Mouse (Mus musculus): ENCODE data around the gene Bin2.
"Not testable (repeated sequence)": the region's sequence is repeated elsewhere in the genome, so short reads cannot be mapped to it uniquely, and the experiment has no call there.

Bin2 gene

DNA sequence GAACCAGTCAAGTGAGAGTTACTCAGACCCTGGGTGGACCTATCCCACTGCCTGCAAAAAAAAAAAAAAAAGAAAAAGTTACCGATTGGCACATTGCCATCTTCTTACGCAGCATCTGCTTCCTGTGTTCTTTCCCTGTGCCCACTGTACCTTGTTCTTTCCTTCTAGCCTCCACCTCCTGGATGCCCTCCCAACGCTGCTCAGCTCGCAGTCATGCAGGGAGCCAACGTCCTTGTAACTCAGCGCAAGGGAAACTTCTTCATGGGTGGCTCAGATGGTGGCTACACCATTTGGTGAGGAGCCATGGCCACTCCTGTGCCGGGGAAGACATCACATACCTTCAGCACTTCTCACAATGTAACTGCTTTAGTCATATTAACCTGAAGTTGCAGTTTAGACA is 50.2 kb downstream of the Bin2 start:
- DNase-seq (ENCODE audit: low read depth, low spot score) = no peak

- no peak for DNase-seq (ENCODE audit: low read depth, low spot score)
These were observed 53.1 kb downstream of the Bin2 start for GRCm38 (mm10) chr15:100616221-100616620.

DNA sequence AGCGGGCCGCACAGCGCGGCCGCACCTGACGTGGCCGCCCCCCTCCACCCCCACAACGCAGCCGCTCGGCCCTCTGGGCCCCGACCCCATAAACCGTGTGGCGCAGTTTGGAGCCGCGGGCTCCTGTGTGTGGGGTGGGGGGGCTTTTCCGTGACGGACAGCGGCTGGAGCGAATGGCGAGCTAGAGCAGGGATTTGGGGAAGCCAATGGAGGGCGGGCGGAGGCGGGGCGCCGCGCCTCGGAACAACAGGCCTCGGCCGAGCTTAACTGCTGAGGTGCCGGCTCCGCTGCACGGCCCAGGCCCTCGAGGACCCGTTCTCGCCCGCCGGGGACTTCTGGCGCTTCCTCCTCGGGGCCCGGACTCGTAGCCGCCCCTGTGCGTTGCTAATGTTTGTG is 53.5 kb downstream of the Bin2 start:
- DNase-seq (ENCODE audit: low read depth, low spot score) = peak; percentile 80

- DNase-seq (ENCODE audit: low read depth, low spot score) = peak; percentile 94
These were observed 54.1 kb downstream of the Bin2 start, which contains the start of gene Dazap2 for GRCm38 (mm10) chr15:100614996-100615824. Gene Dazap2, plus strand, starts transcription at chr15:100615349.

- no peak for DNase-seq (ENCODE audit: low read depth, low spot score)
These were observed 54.9 kb downstream of the Bin2 start for GRCm38 (mm10) chr15:100614218-100614995.

GRCm38 (mm10) chr15:100613584-100613983 is 55.8 kb downstream of the Bin2 start:
- no peak for DNase-seq (ENCODE audit: low read depth, low spot score)

DNA sequence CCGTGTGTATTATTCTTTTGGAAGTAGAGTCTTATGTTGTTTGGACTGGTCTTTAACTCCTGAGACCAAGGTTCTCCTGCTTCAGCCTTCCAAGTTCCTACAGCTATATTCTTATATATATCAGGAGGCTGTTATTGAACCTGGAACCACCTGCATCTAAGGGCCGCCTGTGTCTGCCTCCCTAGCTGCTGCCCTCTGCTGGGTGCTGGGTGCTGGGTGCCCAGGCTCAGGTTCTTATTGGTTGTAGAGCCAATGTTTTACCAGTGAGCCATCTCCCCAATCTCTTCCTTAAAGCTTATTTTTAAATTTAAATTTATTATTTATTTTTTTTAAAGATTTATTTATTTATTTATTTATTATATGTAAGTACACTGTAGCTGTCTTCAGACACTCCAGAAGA is 56.9 kb downstream of the Bin2 start:
- DNase-seq (ENCODE audit: low read depth, low spot score) = no peak

DNA sequence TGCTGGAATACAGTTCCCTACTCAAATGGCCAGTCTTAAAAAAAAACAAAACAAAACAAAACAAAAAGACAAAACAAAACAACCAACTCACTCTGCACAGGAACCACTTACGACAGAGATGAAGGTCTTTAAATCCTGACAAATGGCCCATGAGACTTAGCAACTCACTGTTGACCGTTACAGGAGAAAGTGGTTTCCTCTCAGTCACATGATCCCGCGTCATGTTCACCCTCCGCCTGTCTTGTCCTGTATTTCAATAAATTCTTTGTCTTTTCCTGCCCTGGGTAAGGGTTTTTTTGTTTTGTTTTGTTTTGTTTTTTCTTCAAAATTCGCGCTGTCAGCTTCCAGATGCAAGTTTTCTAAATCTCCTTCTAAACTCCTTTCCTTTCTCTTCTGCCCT is 57.4 kb downstream of the Bin2 start:
- no peak for DNase-seq (ENCODE audit: low read depth, low spot score)

DNA sequence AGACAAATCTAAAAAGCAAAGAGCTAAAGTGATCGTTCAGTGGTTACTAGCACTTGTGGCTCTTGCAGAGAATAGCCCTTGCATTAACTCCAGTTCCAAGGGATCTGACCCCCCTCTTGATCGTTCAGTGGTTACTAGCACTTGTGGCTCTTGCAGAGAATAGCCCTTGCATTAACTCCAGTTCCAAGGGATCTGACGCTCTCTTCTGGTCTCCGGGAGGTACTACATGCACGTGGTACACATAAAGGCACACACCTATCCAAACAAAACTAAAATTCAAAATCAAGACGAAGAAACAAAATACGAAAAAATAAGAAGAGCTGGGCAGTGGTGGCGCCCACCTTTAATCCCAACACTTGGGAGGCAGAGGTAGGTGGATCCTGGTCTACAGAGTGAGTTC is 62.7 kb downstream of the Bin2 start:
- not testable (repeated sequence) for DNase-seq (ENCODE audit: low read depth, low spot score)

GRCm38 (mm10) chr15:100601669-100602068 is 67.7 kb downstream of the Bin2 start:
- DNase-seq (ENCODE audit: low read depth, low spot score) = no peak

GRCm38 (mm10) chr15:100600696-100601272 is 68.6 kb downstream of the Bin2 start:
- DNase-seq (ENCODE audit: low read depth, low spot score) = no peak

DNA sequence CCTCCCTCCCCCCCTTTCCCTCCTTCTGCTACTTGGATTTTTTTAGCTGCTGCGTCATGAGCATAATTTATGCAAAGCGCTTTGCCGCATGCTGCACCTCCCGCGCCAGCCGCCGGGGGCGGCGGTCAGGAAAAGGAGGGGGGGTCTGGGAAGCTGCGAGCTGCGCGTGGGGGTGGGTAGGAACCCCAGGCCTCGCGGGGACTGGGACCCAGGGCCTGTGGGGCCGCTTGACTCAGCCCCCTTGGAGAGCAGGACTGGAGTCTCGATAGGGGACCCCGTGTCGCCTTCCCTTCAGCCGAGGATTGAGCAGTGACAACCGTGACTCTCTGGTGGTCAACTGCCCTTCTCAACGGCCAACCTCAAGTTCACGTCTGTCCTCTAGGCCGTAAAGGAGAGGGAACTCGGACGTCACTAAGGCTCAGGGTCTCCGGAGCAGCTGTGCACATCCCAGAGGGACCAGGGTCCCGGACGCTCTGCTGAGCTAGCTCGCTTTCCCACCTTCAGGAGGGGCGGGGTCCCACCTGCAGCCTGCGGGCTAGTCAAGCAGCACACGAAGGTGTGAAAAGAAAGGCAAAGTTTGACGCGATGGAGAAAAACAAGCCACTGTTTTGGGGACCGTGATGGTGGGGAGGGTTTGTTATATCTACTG is 69.2 kb downstream of the Bin2 start:
- peak; percentile 76 for DNase-seq (ENCODE audit: low read depth, low spot score)

- DNase-seq (ENCODE audit: low read depth, low spot score) = no peak
These were observed 69.9 kb downstream of the Bin2 start, which contains the start of gene Pou6f1 for GRCm38 (mm10) chr15:100599276-100600046. Gene Pou6f1, minus strand, starts transcription at chr15:100599984.

DNA sequence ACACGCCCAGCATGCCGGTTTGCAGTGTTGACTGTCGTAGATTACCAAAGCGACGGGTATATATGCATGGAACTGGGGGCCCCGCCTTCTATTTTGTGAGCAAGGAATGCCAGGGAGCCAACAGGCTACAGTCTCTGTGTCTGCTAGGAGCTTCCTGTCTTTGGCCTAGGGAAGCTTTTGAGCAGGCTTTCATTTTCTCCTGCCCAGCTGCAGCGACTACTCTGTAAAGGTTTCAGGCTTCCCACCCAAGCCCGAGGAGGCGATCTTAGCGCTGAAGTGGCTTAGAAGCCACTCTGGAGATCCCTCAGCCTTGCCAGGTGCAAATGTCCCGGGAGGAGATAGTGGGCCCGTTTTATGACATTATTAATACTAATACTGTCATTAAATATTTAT is 70.5 kb downstream of the Bin2 start:
- no peak for DNase-seq (ENCODE audit: low read depth, low spot score)

GRCm38 (mm10) chr15:100598287-100598882 is 71.0 kb downstream of the Bin2 start:
- DNase-seq (ENCODE audit: low read depth, low spot score) = no peak

- DNase-seq (ENCODE audit: low read depth, low spot score) = no peak
These were observed 76.5 kb downstream of the Bin2 start for GRCm38 (mm10) chr15:100592817-100593216.
